Mouse (Mus musculus): ENCODE measurements around the gene Cactin. TPM values are rescaled to one million over a fixed set of nuclear protein-coding genes. Genes with fewer than 3 reads are reported as not detected.
A peak's percentile ranks its signal among the peaks of the same experiment; 100 is the strongest.

Gene Cactin
- polyA plus RNA-seq, 1 experiment from 2014 or later: 26.7 TPM

- 14% methylated on average over 2 of the region's 2 CpGs for WGBS
- peak overlapping the region; percentile 97 for H3K27ac ChIP-seq (ENCODE audit: low read length)
- H3K4me3 ChIP-seq (replicated peaks; ENCODE audit: low read length): no peak overlapping the region
- ATAC-seq (ENCODE audit: insufficient read depth, low FRiP score): no peak
- peak overlapping the region; percentile 62; the same call in 1 of the 2 replicates for H3K4me2 ChIP-seq (ENCODE audit: low read depth, low read length)
- H3K27me3 ChIP-seq (ENCODE audit: control insufficient read depth, insufficient read depth, low read length): no peaks in the 10 kb centered on the region
- H3K9ac ChIP-seq (ENCODE audit: low read length): peak overlapping the region; percentile 71
- H3K9me3 ChIP-seq (replicated peaks; ENCODE audit: control insufficient read depth, low read length): no peaks in the 10 kb centered on the region
- H3K36me3 ChIP-seq (ENCODE audit: control insufficient read depth, insufficient read depth, low read length): peaks cover 35% of the 10 kb centered on the region
- H3K4me1 ChIP-seq (ENCODE audit: control insufficient read depth, insufficient read depth, low read length): peaks cover 30% of the 10 kb centered on the region
Measured at GRCm38 (mm10) chr10:81327959-81328358, 7.1 kb downstream of the Cactin start.

- H3K9ac ChIP-seq (ENCODE audit: low read length): peak within 1 kb of the TSS; percentile 71
- H3K27me3 ChIP-seq (ENCODE audit: control insufficient read depth, insufficient read depth, low read length): no peaks in the 10 kb centered on the region
- H3K4me1 ChIP-seq (ENCODE audit: control insufficient read depth, insufficient read depth, low read length): peaks cover 30% of the 10 kb centered on the region
- peak; percentile 37; the same call in 1 of the 2 replicates for ATAC-seq (ENCODE audit: insufficient read depth, low FRiP score)
- peak within 1 kb of the TSS; percentile 44 for H3K4me3 ChIP-seq (replicated peaks; ENCODE audit: low read length)
- peak within 1 kb of the TSS; percentile 97 for H3K27ac ChIP-seq (ENCODE audit: low read length)
- H3K36me3 ChIP-seq (ENCODE audit: control insufficient read depth, insufficient read depth, low read length): peaks cover 30% of the 10 kb centered on the region
- no peaks in the 10 kb centered on the region for H3K9me3 ChIP-seq (replicated peaks; ENCODE audit: control insufficient read depth, low read length)
- H3K4me2 ChIP-seq (ENCODE audit: low read depth, low read length): peak within 1 kb of the TSS; percentile 62
- WGBS: 9% methylated on average over 10 of the region's 10 CpGs
Measured at GRCm38 (mm10) chr10:81328386-81328785, 7.5 kb downstream of the Cactin start, which contains the start of gene Tbxa2r. Gene Tbxa2r, plus strand, starts transcription at chr10:81328731.

- Histone ChIP-seq H3K9ac (ENCODE audit: low read length) (peak overlapping the region; percentile 71), H3K36me3 (ENCODE audit: control insufficient read depth, insufficient read depth, low read length) (peaks cover 21% of the 10 kb centered on the region), H3K9me3 (replicated peaks; ENCODE audit: control insufficient read depth, low read length) (no peaks in the 10 kb centered on the region), H3K4me3 (replicated peaks; ENCODE audit: low read length) (peak overlapping the region; percentile 44), H3K27ac (ENCODE audit: low read length) (peak overlapping the region; percentile 97), H3K4me1 (ENCODE audit: control insufficient read depth, insufficient read depth, low read length) (peaks cover 30% of the 10 kb centered on the region), H3K4me2 (ENCODE audit: low read depth, low read length) (peak overlapping the region; percentile 62), H3K27me3 (ENCODE audit: control insufficient read depth, insufficient read depth, low read length) (no peaks in the 10 kb centered on the region)
- 33% methylated on average over 10 of the region's 10 CpGs for WGBS
- ATAC-seq (ENCODE audit: insufficient read depth, low FRiP score): peak; percentile 82
Measured at GRCm38 (mm10) chr10:81329194-81329975, 8.5 kb downstream of the Cactin start.

GRCm38 (mm10) chr10:81330007-81330406 lies 9.1 kb downstream of the Cactin start:
- Histone ChIP-seq H3K36me3 (ENCODE audit: control insufficient read depth, insufficient read depth, low read length) (peaks cover 16% of the 10 kb centered on the region), H3K9ac (ENCODE audit: low read length) (peak overlapping the region; percentile 71), H3K9me3 (replicated peaks; ENCODE audit: control insufficient read depth, low read length) (no peaks in the 10 kb centered on the region), H3K4me1 (ENCODE audit: control insufficient read depth, insufficient read depth, low read length) (peaks cover 37% of the 10 kb centered on the region), H3K27me3 (ENCODE audit: control insufficient read depth, insufficient read depth, low read length) (no peaks in the 10 kb centered on the region), H3K4me3 (replicated peaks; ENCODE audit: low read length) (peak overlapping the region; percentile 44), H3K4me2 (ENCODE audit: low read depth, low read length) (peak overlapping the region; percentile 62), H3K27ac (ENCODE audit: low read length) (peak overlapping the region; percentile 97)
- ATAC-seq (ENCODE audit: insufficient read depth, low FRiP score): peak; percentile 0; the same call in 1 of the 2 replicates
- 49% methylated on average over 4 of the region's 4 CpGs for WGBS

- H3K9me3 ChIP-seq (replicated peaks; ENCODE audit: control insufficient read depth, low read length): no peaks in the 10 kb centered on the region
- WGBS: 37% methylated on average over 29 of the region's 29 CpGs
- H3K4me2 ChIP-seq (ENCODE audit: low read depth, low read length): peak overlapping the region; percentile 8; the same call in 1 of the 2 replicates
- peaks cover 50% of the 10 kb centered on the region for H3K4me1 ChIP-seq (ENCODE audit: control insufficient read depth, insufficient read depth, low read length)
- H3K4me3 ChIP-seq (replicated peaks; ENCODE audit: low read length): peak overlapping the region; percentile 12
- peak overlapping the region; percentile 23; the same call in 1 of the 2 replicates for H3K9ac ChIP-seq (ENCODE audit: low read length)
- no peaks in the 10 kb centered on the region for H3K36me3 ChIP-seq (ENCODE audit: control insufficient read depth, insufficient read depth, low read length)
- no peak for ATAC-seq (ENCODE audit: insufficient read depth, low FRiP score)
- H3K27me3 ChIP-seq (ENCODE audit: control insufficient read depth, insufficient read depth, low read length): no peaks in the 10 kb centered on the region
- no peak overlapping the region for H3K27ac ChIP-seq (ENCODE audit: low read length)
Measured at GRCm38 (mm10) chr10:81332277-81332676, 11.4 kb downstream of the Cactin start.

GRCm38 (mm10) chr10:81334324-81334723 lies 13.4 kb downstream of the Cactin start:
- peak overlapping the region; percentile 94 for H3K27ac ChIP-seq (ENCODE audit: low read length)
- no peaks in the 10 kb centered on the region for H3K27me3 ChIP-seq (ENCODE audit: control insufficient read depth, insufficient read depth, low read length)
- H3K9me3 ChIP-seq (replicated peaks; ENCODE audit: control insufficient read depth, low read length): no peaks in the 10 kb centered on the region
- no peak for ATAC-seq (ENCODE audit: insufficient read depth, low FRiP score)
- 71% methylated on average over 11 of the region's 11 CpGs for whole genome bisulfite sequencing
- peaks cover 37% of the 10 kb centered on the region for H3K4me1 ChIP-seq (ENCODE audit: control insufficient read depth, insufficient read depth, low read length)
- H3K4me3 ChIP-seq (replicated peaks; ENCODE audit: low read length): no peak overlapping the region
- no peaks in the 10 kb centered on the region for H3K36me3 ChIP-seq (ENCODE audit: control insufficient read depth, insufficient read depth, low read length)
- peak overlapping the region; percentile 33; the same call in 1 of the 2 replicates for H3K9ac ChIP-seq (ENCODE audit: low read length)
- no peak overlapping the region for H3K4me2 ChIP-seq (ENCODE audit: low read depth, low read length)

GRCm38 (mm10) chr10:81335393-81336340 lies 14.8 kb downstream of the Cactin start:
- Histone ChIP-seq H3K4me2 (ENCODE audit: low read depth, low read length) (peak overlapping the region; percentile 20), H3K4me3 (replicated peaks; ENCODE audit: low read length) (no peak overlapping the region), H3K27ac (ENCODE audit: low read length) (peak overlapping the region; percentile 94), H3K36me3 (ENCODE audit: control insufficient read depth, insufficient read depth, low read length) (no peaks in the 10 kb centered on the region), H3K9ac (ENCODE audit: low read length) (peak overlapping the region; percentile 56; the same call in 1 of the 2 replicates), H3K9me3 (replicated peaks; ENCODE audit: control insufficient read depth, low read length) (no peaks in the 10 kb centered on the region), H3K27me3 (ENCODE audit: control insufficient read depth, insufficient read depth, low read length) (no peaks in the 10 kb centered on the region), H3K4me1 (ENCODE audit: control insufficient read depth, insufficient read depth, low read length) (peaks cover 30% of the 10 kb centered on the region)
- peak; percentile 75 for ATAC-seq (ENCODE audit: insufficient read depth, low FRiP score)
- WGBS: 41% methylated on average over 17 of the region's 19 CpGs

- no peaks in the 10 kb centered on the region for H3K9me3 ChIP-seq (replicated peaks; ENCODE audit: control insufficient read depth, low read length)
- no peak for ATAC-seq (ENCODE audit: insufficient read depth, low FRiP score)
- WGBS: 85% methylated on average over 4 of the region's 4 CpGs
- H3K4me1 ChIP-seq (ENCODE audit: control insufficient read depth, insufficient read depth, low read length): peaks cover 31% of the 10 kb centered on the region
- no peaks in the 10 kb centered on the region for H3K27me3 ChIP-seq (ENCODE audit: control insufficient read depth, insufficient read depth, low read length)
- no peaks in the 10 kb centered on the region for H3K36me3 ChIP-seq (ENCODE audit: control insufficient read depth, insufficient read depth, low read length)
- H3K4me3 ChIP-seq (replicated peaks; ENCODE audit: low read length): no peak overlapping the region
- peak overlapping the region; percentile 51; the same call in 1 of the 2 replicates for H3K9ac ChIP-seq (ENCODE audit: low read length)
- H3K27ac ChIP-seq (ENCODE audit: low read length): peak overlapping the region; percentile 94
- H3K4me2 ChIP-seq (ENCODE audit: low read depth, low read length): no peak overlapping the region
Measured at GRCm38 (mm10) chr10:81336558-81336957, 15.7 kb downstream of the Cactin start.

Measured in stomach, embryonic 16.5 days (tissue).